Mouse (Mus musculus) limb, embryonic 11.5 days (tissue): ENCODE results near the gene Cdon. TPM values are rescaled to one million over a fixed set of nuclear protein-coding genes. Genes with fewer than 3 reads are reported as not detected.

Experiments
- ATAC-seq: fragments of 200-750 bp; cut with Nextera tagmentation; 2 replicates; pipeline ENCODE4 v1.8.0; 2017; ENCODE audit warnings: low read depth; ENCODE audit not compliant: insufficient number of reproducible peaks, low FRiP score, low TSS enrichment
- DNase-seq: peaks from one replicate; pipeline ENCODE4 v3.0.0-alpha.2; 2015; ENCODE audit warnings: low spot score
- H3K27ac ChIP-seq: fragments of 300-500 bp; sonication (generic); replicated peaks from 2 replicates; pipeline ENCODE4 v1.5.1; 2014; ENCODE audit warnings: low read depth, mild to moderate bottlenecking, low read length
- H3K27me3 ChIP-seq: fragments of 300-500 bp; sonication (generic); 2 replicates; pipeline ENCODE4 v1.6.1; 2014; ENCODE audit warnings: mild to moderate bottlenecking, low read length, mixed read lengths; ENCODE audit not compliant: control insufficient read depth, insufficient read depth
- H3K36me3 ChIP-seq: fragments of 300-500 bp; sonication (generic); 2 replicates; pipeline ENCODE4 v1.6.1; 2014; ENCODE audit warnings: mild to moderate bottlenecking, low read length, moderate library complexity, mixed read lengths; ENCODE audit not compliant: control insufficient read depth, insufficient read depth
- H3K4me1 ChIP-seq: fragments of 300-500 bp; sonication (generic); 2 replicates; pipeline ENCODE4 v1.6.1; 2014; ENCODE audit warnings: low read length, mixed read lengths; ENCODE audit not compliant: control insufficient read depth, insufficient read depth
- H3K4me2 ChIP-seq: fragments of 300-500 bp; sonication (generic); 2 replicates; pipeline ENCODE4 v1.6.1; 2014; ENCODE audit warnings: low read depth, mild to moderate bottlenecking, moderate library complexity; ENCODE audit not compliant: severe bottlenecking
- H3K4me3 ChIP-seq: fragments of 300-500 bp; sonication (generic); 2 replicates; pipeline ENCODE4 v1.5.1; 2014; ENCODE audit warnings: low read depth, low read length
- H3K9ac ChIP-seq: fragments of 300-500 bp; sonication (generic); 2 replicates; pipeline ENCODE4 v1.6.1; 2014; ENCODE audit warnings: mild to moderate bottlenecking, low read length
- H3K9me3 ChIP-seq: fragments of 300-500 bp; sonication (generic); 2 replicates; pipeline ENCODE4 v1.6.1; 2016; ENCODE audit warnings: low read length; ENCODE audit not compliant: control insufficient read depth
- WGBS: fragments of 180-500 bp; shearing (Covaris S2); extraction: QIAGEN DNeasy Blood & Tissue Kit; methylation state at CpG from one replicate; pipeline ENCODE4 v1.1.7; 2014; 5-methylcytosine and 5-hydroxymethylcytosine counted together
- polyA plus RNA-seq: library from polyadenylated mRNA; unstranded; fragments of >200 nt; fragmentation: Nextera tagmentation; extraction: Ambion mirVana; gene quantifications from 2 replicates; pipeline ENCODE4 v1.2.1, GENCODE M21; 2014

Gene Cdon
- polyA plus RNA-seq, 1 experiment from 2014 or later, result 11.8 TPM

DNA sequence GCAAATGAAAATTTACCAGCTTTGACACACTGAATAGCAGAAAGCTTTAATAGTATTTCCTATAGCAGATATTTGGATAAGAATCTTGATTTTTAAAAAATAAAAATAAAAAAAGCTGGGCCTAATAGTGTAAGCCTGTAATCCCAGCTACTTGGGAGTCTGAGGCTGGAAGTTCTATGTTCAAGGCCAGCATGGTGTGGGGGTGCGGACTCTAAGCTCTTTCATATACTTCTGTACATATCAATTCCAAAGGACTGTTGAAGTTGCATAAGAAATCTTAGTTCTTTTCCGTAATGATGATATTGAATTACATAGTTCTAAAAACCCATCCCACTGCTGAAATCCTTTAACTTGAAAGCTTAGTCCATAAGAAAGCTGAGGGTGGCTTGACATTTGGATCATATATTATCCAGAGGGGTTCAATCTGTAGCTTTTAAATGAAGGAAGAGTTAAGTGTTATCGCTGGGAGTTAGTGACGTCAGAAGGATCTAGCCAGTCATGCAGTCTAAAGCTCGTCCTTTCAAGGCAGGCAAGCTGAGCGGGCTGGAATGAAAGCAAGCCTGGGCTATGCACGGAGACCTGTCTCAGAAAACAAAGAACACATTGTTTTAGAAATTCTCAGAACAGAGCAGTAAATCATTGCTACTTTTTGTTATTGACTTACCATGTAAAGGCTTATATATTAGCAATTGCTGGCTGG, 72.3 kb downstream of the Cdon start:
- no peaks in the 10 kb centered on the region; the same call in 1 of the 2 replicates for H3K9me3 ChIP-seq
- peaks cover 3% of the 10 kb centered on the region; the same call in 1 of the 2 replicates for H3K4me1 ChIP-seq
- peak; percentile 44 for DNase-seq
- no peak overlapping the region for H3K9ac ChIP-seq
- H3K36me3 ChIP-seq, result peaks cover 9% of the 10 kb centered on the region
- H3K27me3 ChIP-seq, result no peaks in the 10 kb centered on the region
- peak; percentile 79; the same call in 1 of the 2 replicates for ATAC-seq
- H3K4me3 ChIP-seq, result no peak overlapping the region
- H3K27ac ChIP-seq, result no peak overlapping the region; the same call in 1 of the 2 replicates
- 62% methylated on average over 7 of the region's 7 CpGs for WGBS
- no peak overlapping the region for H3K4me2 ChIP-seq

- Histone ChIP-seq H3K27me3 (no peaks in the 10 kb centered on the region), H3K36me3 (peaks cover 6% of the 10 kb centered on the region), H3K4me3 (no peak overlapping the region), H3K4me1 (peaks cover 3% of the 10 kb centered on the region; the same call in 1 of the 2 replicates), H3K9me3 (no peaks in the 10 kb centered on the region; the same call in 1 of the 2 replicates), H3K4me2 (no peak overlapping the region), H3K27ac (peak overlapping the region; percentile 48; the same call in 1 of the 2 replicates), H3K9ac (no peak overlapping the region)
- DNase-seq, result no peak
- WGBS, result 53% methylated on average over 4 of the region's 4 CpGs
- no peak for ATAC-seq
These were observed 72.8 kb downstream of the Cdon start for GRCm38 (mm10) chr9:35493733-35494092.

GRCm38 (mm10) chr9:35494937-35495336, 74.0 kb downstream of the Cdon start:
- H3K4me3 ChIP-seq, result no peak overlapping the region
- no peaks in the 10 kb centered on the region for H3K27me3 ChIP-seq
- H3K27ac ChIP-seq, result no peak overlapping the region
- H3K9me3 ChIP-seq, result no peaks in the 10 kb centered on the region
- WGBS, result 40% methylated on average over 4 of the region's 4 CpGs
- peaks cover 4% of the 10 kb centered on the region; the same call in 1 of the 2 replicates for H3K36me3 ChIP-seq
- DNase-seq, result no peak
- H3K4me2 ChIP-seq, result no peak overlapping the region
- ATAC-seq, result 0 out of 2 replicates have a peak, but pooled peaks have one; percentile 21
- peaks cover 3% of the 10 kb centered on the region; the same call in 1 of the 2 replicates for H3K4me1 ChIP-seq
- H3K9ac ChIP-seq, result no peak overlapping the region

DNA sequence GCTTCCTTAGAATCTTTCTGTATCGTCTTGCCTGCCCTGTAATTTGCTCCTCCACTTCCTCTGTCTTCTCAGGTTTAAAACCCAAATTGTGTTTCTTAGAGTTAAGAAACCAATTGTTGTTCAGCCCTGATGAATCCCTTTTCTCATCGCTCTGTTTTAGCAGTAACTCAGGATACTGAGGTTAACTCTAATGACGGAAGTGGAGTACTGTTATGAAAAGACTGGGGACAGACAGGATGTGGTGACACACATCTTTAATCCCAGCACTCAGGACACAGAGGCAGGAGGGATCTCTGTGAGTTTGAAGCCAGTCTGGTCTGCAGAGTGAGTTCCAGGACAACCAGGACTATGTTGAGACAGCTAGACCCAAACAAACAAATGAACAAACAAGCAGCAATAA, 74.5 kb downstream of the Cdon start:
- no peak overlapping the region for H3K9ac ChIP-seq
- no peak overlapping the region for H3K4me2 ChIP-seq
- H3K4me1 ChIP-seq, result peaks cover 3% of the 10 kb centered on the region; the same call in 1 of the 2 replicates
- WGBS, result 81% methylated on average over 3 of the region's 3 CpGs
- no peaks in the 10 kb centered on the region for H3K9me3 ChIP-seq
- no peaks in the 10 kb centered on the region for H3K27me3 ChIP-seq
- ATAC-seq, result no peak
- peaks cover 4% of the 10 kb centered on the region; the same call in 1 of the 2 replicates for H3K36me3 ChIP-seq
- no peak overlapping the region for H3K27ac ChIP-seq
- DNase-seq, result no peak
- no peak overlapping the region for H3K4me3 ChIP-seq

- H3K9ac ChIP-seq, result no peak overlapping the region
- no peak overlapping the region for H3K4me3 ChIP-seq
- peaks cover 1% of the 10 kb centered on the region; the same call in 1 of the 2 replicates for H3K4me1 ChIP-seq
- peaks cover 6% of the 10 kb centered on the region for H3K36me3 ChIP-seq
- 88% methylated on average over 6 of the region's 6 CpGs for whole genome bisulfite sequencing
- no peaks in the 10 kb centered on the region for H3K9me3 ChIP-seq
- H3K27me3 ChIP-seq, result no peaks in the 10 kb centered on the region
- no peak for ATAC-seq
- DNase-seq, result no peak
- H3K4me2 ChIP-seq, result no peak overlapping the region
- no peak overlapping the region for H3K27ac ChIP-seq
These were observed 79.0 kb downstream of the Cdon start for GRCm38 (mm10) chr9:35499946-35500345.

DNA sequence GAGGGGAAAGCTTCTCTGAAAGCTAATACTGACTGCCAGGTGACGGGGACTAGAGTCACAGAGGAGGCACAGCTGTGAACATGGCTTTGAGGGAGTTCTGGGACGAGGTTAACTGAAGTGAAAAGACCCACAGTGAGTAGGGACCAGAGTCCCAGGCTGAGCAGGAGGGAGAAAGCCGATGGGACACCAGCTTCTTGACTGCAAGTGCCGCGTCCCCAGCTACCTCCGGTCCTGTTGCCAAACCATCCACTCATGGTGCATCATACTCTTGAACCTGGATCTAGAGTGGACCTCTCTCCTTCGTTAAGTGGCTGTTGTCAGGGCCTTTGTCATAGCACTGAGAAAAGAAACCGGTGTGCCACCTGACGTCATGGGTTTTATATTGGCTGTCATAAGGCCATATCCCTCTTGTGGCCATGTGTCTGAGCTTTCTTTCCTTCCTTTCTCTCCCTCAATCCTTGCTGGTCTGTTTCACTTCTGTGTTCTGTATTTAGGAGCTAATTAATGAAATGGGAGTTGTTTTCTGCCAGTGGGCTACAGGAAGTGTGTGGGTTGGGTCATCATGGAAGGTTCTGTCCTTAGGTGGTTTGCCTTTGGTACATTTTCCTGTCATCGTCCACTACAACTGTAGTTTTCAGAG, 81.6 kb downstream of the Cdon start:
- H3K27ac ChIP-seq, result no peak overlapping the region
- no peak overlapping the region for H3K4me3 ChIP-seq
- H3K9me3 ChIP-seq, result no peaks in the 10 kb centered on the region
- H3K27me3 ChIP-seq, result no peaks in the 10 kb centered on the region
- H3K4me2 ChIP-seq, result no peak overlapping the region
- WGBS, result 91% methylated on average over 10 of the region's 10 CpGs
- H3K4me1 ChIP-seq, result no peaks in the 10 kb centered on the region
- DNase-seq (no peak), ATAC-seq (no peak)
- no peak overlapping the region for H3K9ac ChIP-seq
- H3K36me3 ChIP-seq, result peaks cover 6% of the 10 kb centered on the region

- H3K4me3 ChIP-seq, result no peak overlapping the region
- no peaks in the 10 kb centered on the region for H3K27me3 ChIP-seq
- peak overlapping the region; percentile 38; the same call in 1 of the 2 replicates for H3K27ac ChIP-seq
- H3K9ac ChIP-seq, result no peak overlapping the region
- peaks cover 4% of the 10 kb centered on the region; the same call in 1 of the 2 replicates for H3K4me1 ChIP-seq
- H3K9me3 ChIP-seq, result no peaks in the 10 kb centered on the region
- 47% methylated on average over 8 of the region's 8 CpGs for WGBS
- DNase-seq (peak; percentile 55), ATAC-seq (peak; percentile 33; the same call in 1 of the 2 replicates)
- H3K4me2 ChIP-seq, result no peak overlapping the region
- peaks cover 4% of the 10 kb centered on the region for H3K36me3 ChIP-seq
These were observed 87.3 kb downstream of the Cdon start for GRCm38 (mm10) chr9:35508234-35508633.

DNA sequence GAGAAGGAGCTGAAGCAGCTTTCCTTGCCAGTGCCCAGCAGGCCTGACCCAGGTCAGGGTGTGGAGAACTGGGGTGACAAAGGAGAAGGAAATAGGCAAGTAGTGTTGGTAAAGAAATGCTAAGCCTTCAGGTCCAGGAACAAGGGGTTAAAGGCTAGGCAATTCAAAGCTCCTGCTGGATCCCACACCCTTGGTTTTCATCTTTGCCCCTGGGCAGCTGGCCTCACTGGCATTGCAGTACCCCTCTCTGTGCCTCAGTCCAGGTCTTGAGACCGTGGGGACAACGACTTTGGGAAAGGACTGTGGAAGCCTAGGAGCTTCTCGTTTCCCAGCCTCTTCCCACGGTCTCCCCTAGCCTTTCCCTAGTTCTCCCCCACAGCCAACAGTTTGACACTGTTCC, 93.0 kb downstream of the Cdon start:
- H3K4me1 ChIP-seq, result no peaks in the 10 kb centered on the region
- H3K9me3 ChIP-seq, result no peaks in the 10 kb centered on the region
- no peak for ATAC-seq
- H3K27me3 ChIP-seq, result no peaks in the 10 kb centered on the region
- H3K4me2 ChIP-seq, result no peak overlapping the region
- no peak overlapping the region for H3K27ac ChIP-seq
- no peak overlapping the region for H3K4me3 ChIP-seq
- DNase-seq, result no peak
- no peak overlapping the region for H3K9ac ChIP-seq
- H3K36me3 ChIP-seq, result no peaks in the 10 kb centered on the region
- WGBS, result 82% methylated on average over 4 of the region's 4 CpGs
